Mouse (Mus musculus) C2C12 (cell line): ENCODE results near the gene Sv2a.

Source experiments
- CEBPB ChIP-seq: IDR thresholded peaks from one replicate; pipeline ENCODE4 v1.6.1; 2011; ENCODE audit warnings: low read depth, mild to moderate bottlenecking, control low read depth, moderate library complexity
- CTCF ChIP-seq: IDR thresholded peaks from one replicate; pipeline ENCODE4 v1.5.1; 2011; ENCODE audit not compliant: control insufficient read depth, insufficient read depth, insufficient read length
- FOSL1 ChIP-seq: IDR thresholded peaks from one replicate; pipeline ENCODE4 v1.8.0; 2011; ENCODE audit warnings: mild to moderate bottlenecking, low read length; ENCODE audit not compliant: poor library complexity, insufficient read depth, severe bottlenecking
- MAX ChIP-seq: IDR thresholded peaks from one replicate; pipeline ENCODE4 v1.6.1; 2011; ENCODE audit warnings: mild to moderate bottlenecking, control low read depth
- MYOD1 ChIP-seq: IDR thresholded peaks from one replicate; pipeline ENCODE4 v1.6.1; 2011; ENCODE audit warnings: low read depth; ENCODE audit not compliant: control insufficient read depth, insufficient read length
- MYOG ChIP-seq: IDR thresholded peaks from one replicate; pipeline ENCODE4 v1.6.1; 2011; ENCODE audit not compliant: control insufficient read depth, insufficient read length; ENCODE audit errors: extremely low read depth
- USF1 ChIP-seq: IDR thresholded peaks from one replicate; pipeline ENCODE4 v1.6.1; 2011; ENCODE audit warnings: low read depth, mild to moderate bottlenecking, control low read depth, moderate library complexity

- TF ChIP-seq CEBPB (no peak), CTCF (no peak), FOSL1 (no peak), USF1 (no peak), MYOD1 (no peak), MAX (no peak), MYOG (no peak)
These were observed 1.4 kb downstream of the Sv2a start for GRCm38 (mm10) chr3:96182382-96182776.
